Comparison of ENCODE assay signal across 20 mouse cellular contexts in genomic region chr6:119764355-119764754, GRCm38 (mm10).
DNase-seq lines count a peak whose midpoint lies in the region; ATAC-seq and TF ChIP-seq lines count a peak whose summit lies in the region.
"Had no signal": no experiment of that assay in that cellular context is flagged by ENCODE, and none has a peak within 500 bp of the region (broad histone marks: within the 10 kb centered on the region; RNA-seq: fewer than 3 reads in every experiment).

No protein-coding gene starts in this region.

- no peak for TF ChIP-seq POLR2A in heart, adult 2 months (IDR thresholded peaks at IDR 0.05; ENCODE audit: insufficient read depth, low read depth, low read length)
- TF ChIP-seq POLR2A in MEL (IDR thresholded peaks at IDR 0.05; ENCODE audit: control insufficient read depth in 1 of 2, insufficient read depth in 1 of 2, low read depth in 1 of 2, low read length in 2 of 2, poor library complexity in 1 of 2): no peak

- no peak for ATAC-seq in stomach, postnatal 0 days (ENCODE audit: low FRiP score, low TSS enrichment)
- ATAC-seq: activated CD4-positive, CD25-positive, alpha-beta regulatory T cell, adult 4 months; intestine, embryonic 16.5 days; midbrain, embryonic 16.5 days had no signal

- H3K4me2 ChIP-seq in stomach, postnatal 0 days (replicated peaks; ENCODE audit: low read depth): no peak overlapping the region
- H3K4me2 ChIP-seq: hindbrain, embryonic 13.5 days; kidney, embryonic 15.5 days; limb, embryonic 12.5 days; liver, embryonic 13.5 days had no signal

- no peak overlapping the region for H3K9ac ChIP-seq in heart, adult 2 months (ENCODE audit: low read depth, low read length)
- no peak overlapping the region for H3K9ac ChIP-seq in MEL (ENCODE audit: control insufficient read depth, low read depth, low read length, poor library complexity, severe bottlenecking)
- H3K9ac ChIP-seq in stomach, postnatal 0 days (ENCODE audit: low read length): no peak overlapping the region
- H3K9ac ChIP-seq: hindbrain, embryonic 13.5 days; kidney, embryonic 15.5 days; limb, embryonic 12.5 days; liver, embryonic 13.5 days had no signal

- no peak for TF ChIP-seq EP300 in heart, adult 2 months (IDR thresholded peaks at IDR 0.05; ENCODE audit: insufficient read depth, low read depth, low read length)
- no peak for TF ChIP-seq EP300 in MEL (IDR thresholded peaks at IDR 0.05; ENCODE audit: low read depth in 1 of 2, low read length in 2 of 2)
- no peak for TF ChIP-seq EP300 in stomach, postnatal 0 days (optimal IDR thresholded peaks at IDR 0.05)

- H3K4me3 ChIP-seq in heart, adult 2 months: no peak overlapping the region
- no peak overlapping the region for H3K4me3 ChIP-seq in MEL (ENCODE audit: control insufficient read depth in 1 of 2, insufficient read depth in 1 of 2, low read depth in 2 of 2, low read length in 2 of 2)
- no peak overlapping the region for H3K4me3 ChIP-seq in stomach, postnatal 0 days (ENCODE audit: low read depth, low read length)
- H3K4me3 ChIP-seq: erythroblast, embryonic 14.5 days; hindbrain, embryonic 13.5 days; kidney, embryonic 15.5 days; limb, embryonic 12.5 days; liver, embryonic 13.5 days; megakaryocyte, embryonic 14.5 days had no signal

- H3K79me2 ChIP-seq in heart, adult 2 months (replicated peaks; ENCODE audit: control insufficient read depth, insufficient read depth, low read length): no peaks in the 10 kb centered on the region
- no peaks in the 10 kb centered on the region for H3K79me2 ChIP-seq in MEL (ENCODE audit: control insufficient read depth, insufficient read depth, low read length, poor library complexity)

- no peaks in the 10 kb centered on the region for H3K4me1 ChIP-seq in heart, adult 2 months (ENCODE audit: control insufficient read depth, insufficient read depth, low read length)
- H3K4me1 ChIP-seq in MEL (ENCODE audit: control insufficient read depth in 1 of 2, insufficient read depth in 2 of 2, low read length in 2 of 2): no peaks in the 10 kb centered on the region; a peak in 1 of 4 replicates
- no peaks in the 10 kb centered on the region for H3K4me1 ChIP-seq in stomach, postnatal 0 days (replicated peaks; ENCODE audit: control insufficient read depth, insufficient read depth)
- H3K4me1 ChIP-seq: hindbrain, embryonic 13.5 days; kidney, embryonic 15.5 days; limb, embryonic 12.5 days; liver, embryonic 13.5 days had no signal

- intact Hi-C loops in heart, adult 2 months (cut with DNase I): loop anchor here (10.0 kb wide), 1 partner anchor 270 kb away; no protein-coding TSS in a partner anchor

- no peak; the same call in none of the 2 replicates for TF ChIP-seq RAD21 in MEL (IDR thresholded peaks at IDR 0.05; ENCODE audit: low read depth, low read length)

- DNase-seq in heart, adult 2 months: no peak
- no peak for DNase-seq in heart, adult 8-10 months (ENCODE audit: low spot score)
- peak; percentile 63 for DNase-seq in thymus, postnatal 0 days (ENCODE audit: low spot score)
- no peak for DNase-seq in thymus, adult 18-20 months
- DNase-seq in MEL (ENCODE audit: low read depth, low spot score): no peak
- DNase-seq in stomach, postnatal 0 days (ENCODE audit: low spot score): no peak
- no peak for DNase-seq in cerebellum, adult 9-11 months
- DNase-seq: adrenal gland, postnatal 36 days; cerebellum, postnatal 14 days; gastrocnemius, postnatal 10 days; liver, embryonic 13.5 days; right cerebral cortex, adult 18-20 months had no signal

- H3K9me3 ChIP-seq in MEL (replicated peaks; ENCODE audit: insufficient read depth, low read length): no peaks in the 10 kb centered on the region
- H3K9me3 ChIP-seq in stomach, postnatal 0 days (ENCODE audit: control insufficient read depth, low read length): no peaks in the 10 kb centered on the region
- H3K9me3 ChIP-seq: hindbrain, embryonic 13.5 days; kidney, embryonic 15.5 days; limb, embryonic 12.5 days; liver, embryonic 13.5 days; megakaryocyte, embryonic 14.5 days had no signal

- no peaks in the 10 kb centered on the region for H3K36me3 ChIP-seq in heart, adult 2 months (ENCODE audit: control insufficient read depth, insufficient read depth, low read length)
- no peaks in the 10 kb centered on the region for H3K36me3 ChIP-seq in MEL (ENCODE audit: control insufficient read depth in 1 of 2, insufficient read depth in 2 of 2, low read length in 2 of 2)
- H3K36me3 ChIP-seq in stomach, postnatal 0 days (ENCODE audit: control insufficient read depth, insufficient read depth, low read length): no peaks in the 10 kb centered on the region
- H3K36me3 ChIP-seq: liver, embryonic 13.5 days had no signal

- no peak overlapping the region for H3K27ac ChIP-seq in heart, adult 2 months
- H3K27ac ChIP-seq in MEL (ENCODE audit: control insufficient read depth, low read depth, low read length): no peak overlapping the region
- no peak overlapping the region for H3K27ac ChIP-seq in stomach, postnatal 0 days (replicated peaks)
- H3K27ac ChIP-seq: hindbrain, embryonic 13.5 days; kidney, embryonic 15.5 days; limb, embryonic 12.5 days; liver, embryonic 13.5 days had no signal

- H3K27me3 ChIP-seq in heart, adult 2 months (ENCODE audit: control insufficient read depth, insufficient read depth, low read length): no peaks in the 10 kb centered on the region
- H3K27me3 ChIP-seq in MEL (ENCODE audit: control insufficient read depth in 1 of 2, insufficient read depth in 2 of 2, low read length in 2 of 2): no peaks in the 10 kb centered on the region
- H3K27me3 ChIP-seq in stomach, postnatal 0 days (ENCODE audit: control insufficient read depth, insufficient read depth, low read length): no peaks in the 10 kb centered on the region
- H3K27me3 ChIP-seq: hindbrain, embryonic 13.5 days; kidney, embryonic 15.5 days; limb, embryonic 12.5 days; liver, embryonic 13.5 days; megakaryocyte, embryonic 14.5 days had no signal

- WGBS in heart, adult 2 months: 97% methylated on average over 3 of the region's 3 CpGs
- 90% methylated on average over 3 of the region's 3 CpGs for WGBS in stomach, postnatal 0 days

- peak; percentile 34 for TF ChIP-seq CTCF in heart, adult 2 months (IDR thresholded peaks at IDR 0.05)
- peak in 2 of 3 experiments; percentile 5 to 13; a peak in 2 of 6 replicates for TF ChIP-seq CTCF in MEL (IDR thresholded peaks at IDR 0.05 in 2 of 3, conservative IDR thresholded peaks at IDR 0.05 in 1 of 3; ENCODE audit: control insufficient read depth in 1 of 3, insufficient read depth in 1 of 3, low read depth in 2 of 3, low read length in 3 of 3, poor library complexity in 1 of 3, severe bottlenecking in 1 of 3)
- peak; percentile 38 for TF ChIP-seq CTCF in stomach, postnatal 0 days (IDR thresholded peaks at IDR 0.05; ENCODE audit: low read depth)

TF ChIP-seq in MEL, 35 proteins besides CTCF, POLR2A, EP300 and RAD21:
- TF ChIP-seq JUND (IDR thresholded peaks at IDR 0.05; ENCODE audit: low read depth, low read length): no peak
- no peak for TF ChIP-seq MAZ (IDR thresholded peaks at IDR 0.05; ENCODE audit: low read depth, low read length)
- TF ChIP-seq SMC3 (IDR thresholded peaks at IDR 0.05; ENCODE audit: low read depth, low read length): peak; percentile 30; the same call in 1 of the 2 replicates
- TF ChIP-seq HCFC1 (IDR thresholded peaks at IDR 0.05; ENCODE audit: low read depth, low read length): no peak
